Mouse (Mus musculus): Measurements from ENCODE around the gene Pip5k1b. TPM values are rescaled to one million over a fixed set of nuclear protein-coding genes. Genes with fewer than 3 reads are reported as not detected.

Gene Pip5k1b
- polyA plus RNA-seq, 1 experiment from 2014 or later = 4.4 TPM

GRCm38 (mm10) chr19:24416975-24417658 lies 138.6 kb downstream of the Pip5k1b start:
- Histone ChIP-seq H3K9ac (replicated peaks) (no peak overlapping the region), H3K36me3 (replicated peaks; ENCODE audit: insufficient read depth, low read length) (no peaks in the 10 kb centered on the region), H3K27ac (ENCODE audit: low read depth) (no peak overlapping the region), H3K9me3 (ENCODE audit: low read length) (no peaks in the 10 kb centered on the region), H3K27me3 (ENCODE audit: insufficient read depth, low read length) (no peaks in the 10 kb centered on the region), H3K4me2 (ENCODE audit: low read depth, low read length) (no peak overlapping the region), H3K4me3 (ENCODE audit: low read depth, low read length) (no peak overlapping the region), H3K4me1 (ENCODE audit: insufficient read depth) (no peaks in the 10 kb centered on the region)
- TF ChIP-seq EP300 (IDR thresholded peaks at IDR 0.05; ENCODE audit: low read depth) = no peak
- TF ChIP-seq CTCF (IDR thresholded peaks at IDR 0.05; ENCODE audit: low read depth) = no peak
- WGBS (ENCODE audit: insufficient replicate concordance) = 80% methylated on average over 9 of the region's 9 CpGs
- ATAC-seq (no peak), DNase-seq (no peak)

DNA sequence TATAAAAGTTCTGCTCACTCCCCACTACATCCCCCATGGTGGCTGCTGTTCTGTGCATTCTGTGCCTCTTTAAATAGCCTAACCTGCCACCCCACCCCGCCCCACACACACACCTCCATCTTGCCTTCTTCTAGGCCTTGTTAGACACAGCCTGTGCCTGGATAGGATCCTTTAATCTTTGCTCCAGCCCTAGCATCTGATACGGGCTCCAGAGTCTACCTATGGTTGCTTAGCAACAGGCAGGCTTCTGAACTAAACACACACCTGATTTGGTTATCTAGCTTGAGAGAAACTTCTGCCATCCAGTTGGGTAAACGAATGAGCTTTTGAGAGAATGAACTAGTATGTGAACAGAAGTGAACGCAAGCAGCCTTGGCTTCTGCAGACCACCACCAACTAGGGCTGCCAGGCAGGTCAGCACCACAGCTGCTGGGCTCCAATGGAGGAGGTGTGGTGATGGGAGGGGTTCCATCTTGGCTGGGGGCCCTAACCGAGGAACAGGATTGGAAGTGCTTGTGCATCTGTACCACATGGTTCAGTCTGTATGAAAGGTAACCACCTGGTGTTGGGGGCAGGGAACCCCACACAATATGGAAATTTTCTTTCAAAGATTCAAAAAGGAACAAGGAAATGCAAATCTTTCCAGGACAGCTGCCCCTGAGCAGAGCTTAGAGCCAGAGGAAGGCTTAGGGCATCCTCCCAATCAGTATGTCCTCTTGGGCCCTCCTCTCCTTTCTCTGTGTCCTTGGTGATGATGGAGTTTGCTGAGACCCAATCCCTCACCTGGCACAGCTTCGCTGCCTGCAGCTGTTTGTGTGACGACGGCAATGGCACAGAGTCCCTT lies 139.7 kb downstream of the Pip5k1b start:
- ATAC-seq (no peak), DNase-seq (no peak)
- no peak overlapping the region for H3K9ac ChIP-seq (replicated peaks)
- TF ChIP-seq CTCF (IDR thresholded peaks at IDR 0.05; ENCODE audit: low read depth) (no peak), EP300 (IDR thresholded peaks at IDR 0.05; ENCODE audit: low read depth) (no peak)
- WGBS (ENCODE audit: insufficient replicate concordance) = 75% methylated on average over 8 of the region's 8 CpGs
- no peak overlapping the region for H3K4me3 ChIP-seq (ENCODE audit: low read depth, low read length)
- H3K36me3 ChIP-seq (replicated peaks; ENCODE audit: insufficient read depth, low read length) = no peaks in the 10 kb centered on the region
- H3K4me2 ChIP-seq (ENCODE audit: low read depth, low read length) = no peak overlapping the region
- H3K27ac ChIP-seq (ENCODE audit: low read depth) = no peak overlapping the region
- H3K4me1 ChIP-seq (ENCODE audit: insufficient read depth) = no peaks in the 10 kb centered on the region
- no peaks in the 10 kb centered on the region for H3K27me3 ChIP-seq (ENCODE audit: insufficient read depth, low read length)
- H3K9me3 ChIP-seq (ENCODE audit: low read length) = no peaks in the 10 kb centered on the region

GRCm38 (mm10) chr19:24408863-24409564 lies 146.7 kb downstream of the Pip5k1b start:
- no peak for DNase-seq
- H3K9ac ChIP-seq (replicated peaks) = no peak overlapping the region
- no peak overlapping the region for H3K4me2 ChIP-seq (ENCODE audit: low read depth, low read length)
- no peak for ATAC-seq
- no peak overlapping the region for H3K4me3 ChIP-seq (ENCODE audit: low read depth, low read length)
- WGBS (ENCODE audit: insufficient replicate concordance) = 75% methylated on average over 11 of the region's 11 CpGs
- TF ChIP-seq CTCF (IDR thresholded peaks at IDR 0.05; ENCODE audit: low read depth) (no peak), EP300 (IDR thresholded peaks at IDR 0.05; ENCODE audit: low read depth) (no peak)
- H3K27me3 ChIP-seq (ENCODE audit: insufficient read depth, low read length) = no peaks in the 10 kb centered on the region
- H3K36me3 ChIP-seq (replicated peaks; ENCODE audit: insufficient read depth, low read length) = no peaks in the 10 kb centered on the region
- H3K9me3 ChIP-seq (ENCODE audit: low read length) = no peaks in the 10 kb centered on the region
- H3K27ac ChIP-seq (ENCODE audit: low read depth) = no peak overlapping the region
- no peaks in the 10 kb centered on the region for H3K4me1 ChIP-seq (ENCODE audit: insufficient read depth)

- no peak overlapping the region for H3K4me2 ChIP-seq (ENCODE audit: low read depth, low read length)
- no peaks in the 10 kb centered on the region for H3K4me1 ChIP-seq (ENCODE audit: insufficient read depth)
- WGBS (ENCODE audit: insufficient replicate concordance) = 79% methylated on average over 3 of the region's 3 CpGs
- no peaks in the 10 kb centered on the region for H3K36me3 ChIP-seq (replicated peaks; ENCODE audit: insufficient read depth, low read length)
- no peak overlapping the region for H3K4me3 ChIP-seq (ENCODE audit: low read depth, low read length)
- ATAC-seq (no peak), DNase-seq (no peak)
- no peaks in the 10 kb centered on the region for H3K27me3 ChIP-seq (ENCODE audit: insufficient read depth, low read length)
- TF ChIP-seq CTCF (IDR thresholded peaks at IDR 0.05; ENCODE audit: low read depth) (no peak), EP300 (IDR thresholded peaks at IDR 0.05; ENCODE audit: low read depth) (no peak)
- H3K9ac ChIP-seq (replicated peaks) = no peak overlapping the region
- H3K9me3 ChIP-seq (ENCODE audit: low read length) = no peaks in the 10 kb centered on the region
- no peak overlapping the region for H3K27ac ChIP-seq (ENCODE audit: low read depth)
These were observed 151.0 kb downstream of the Pip5k1b start for GRCm38 (mm10) chr19:24404716-24405115.

- Histone ChIP-seq H3K9me3 (ENCODE audit: low read length) (no peaks in the 10 kb centered on the region), H3K27me3 (ENCODE audit: insufficient read depth, low read length) (no peaks in the 10 kb centered on the region), H3K4me1 (ENCODE audit: insufficient read depth) (no peaks in the 10 kb centered on the region), H3K4me2 (ENCODE audit: low read depth, low read length) (no peak overlapping the region), H3K9ac (replicated peaks) (no peak overlapping the region), H3K4me3 (ENCODE audit: low read depth, low read length) (no peak overlapping the region), H3K36me3 (replicated peaks; ENCODE audit: insufficient read depth, low read length) (no peaks in the 10 kb centered on the region), H3K27ac (ENCODE audit: low read depth) (no peak overlapping the region)
- no peak for TF ChIP-seq EP300 (IDR thresholded peaks at IDR 0.05; ENCODE audit: low read depth)
- TF ChIP-seq CTCF (IDR thresholded peaks at IDR 0.05; ENCODE audit: low read depth) = no peak
- 86% methylated on average over 6 of the region's 6 CpGs for WGBS (ENCODE audit: insufficient replicate concordance)
- DNase-seq (no peak), ATAC-seq (no peak)
These were observed 152.4 kb downstream of the Pip5k1b start for GRCm38 (mm10) chr19:24403245-24403644.

DNA sequence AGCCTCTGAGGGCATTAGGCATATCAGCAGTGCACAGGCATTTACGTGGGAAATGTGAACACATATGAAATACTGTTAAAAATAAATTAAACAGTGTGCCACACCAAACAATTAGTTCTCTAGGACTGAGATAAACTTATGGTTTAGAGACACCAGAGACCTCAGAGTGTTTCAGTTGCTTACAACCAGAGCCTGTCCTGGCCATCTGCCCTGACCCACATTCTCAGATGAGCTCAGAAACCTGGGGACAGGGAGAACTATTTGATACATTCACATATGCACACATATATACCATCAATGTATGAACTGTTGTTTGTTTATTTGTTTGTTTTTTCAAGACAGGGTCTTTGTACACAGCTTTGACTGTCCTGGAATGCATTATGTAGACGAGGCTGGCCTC lies 161.8 kb downstream of the Pip5k1b start:
- 81% methylated on average over 2 of the region's 2 CpGs for WGBS (ENCODE audit: insufficient replicate concordance)
- ATAC-seq = no peak
- TF ChIP-seq EP300 (IDR thresholded peaks at IDR 0.05; ENCODE audit: low read depth) = no peak
- no peak for TF ChIP-seq CTCF (IDR thresholded peaks at IDR 0.05; ENCODE audit: low read depth)
- no peak for DNase-seq
- Histone ChIP-seq H3K27ac (ENCODE audit: low read depth) (no peak overlapping the region), H3K9me3 (ENCODE audit: low read length) (no peaks in the 10 kb centered on the region), H3K27me3 (ENCODE audit: insufficient read depth, low read length) (no peaks in the 10 kb centered on the region), H3K9ac (replicated peaks) (no peak overlapping the region), H3K4me1 (ENCODE audit: insufficient read depth) (no peaks in the 10 kb centered on the region), H3K36me3 (replicated peaks; ENCODE audit: insufficient read depth, low read length) (no peaks in the 10 kb centered on the region), H3K4me2 (ENCODE audit: low read depth, low read length) (no peak overlapping the region), H3K4me3 (ENCODE audit: low read depth, low read length) (no peak overlapping the region)
